Comparison of ENCODE assay signal across 8 mouse cellular contexts in genomic region chr4:26346443-26347106, GRCm38 (mm10). TPM values are rescaled to one million over a fixed set of nuclear protein-coding genes. Genes with fewer than 3 reads are reported as not detected.
DNase-seq lines count a peak whose midpoint lies in the region; ATAC-seq lines count a peak whose summit lies in the region.

TSS of gene Manea (minus strand) at chr4:26346891.

- ATAC-seq in megakaryocyte progenitor cell, adult 5-6 weeks (replicated peaks; ENCODE audit: poor library complexity), result peak; percentile 93

- DNase-seq in adipocyte (ENCODE audit: low spot score), result peak; percentile 93
- DNase-seq in embryo, embryonic 10 days (ENCODE audit: low spot score), result peak; percentile 96
- peak; percentile 94 for DNase-seq in gastrocnemius, postnatal 10 days
- DNase-seq in induced T-regulatory cell, adult 2 months (ENCODE audit: low read depth), result peak; percentile 95
- peak; percentile 67 to 89 for DNase-seq in left cerebral cortex, adult 9 months (ENCODE audit: low spot score in 2 of 2)
- peak; percentile 83 for DNase-seq in right cerebral cortex, postnatal 14 days
- peak; percentile 88 to 93 for DNase-seq in urinary bladder, postnatal 36 days (ENCODE audit: low spot score in 2 of 2)

RNA-seq across cellular contexts. Expression of gene Manea, which starts in this region (rescaled TPM):
- 10 to 100 TPM in 1 of 2 experiments, 1 to 10 TPM in 1; 9.7 to 12.6 TPM for total RNA-seq in gastrocnemius, postnatal 10 days (2021)
- total RNA-seq in megakaryocyte progenitor cell, adult 5-6 weeks (2015), result 20.6 and 21.3 TPM in 2 replicates
- 12.1 and 12.4 TPM in 2 replicates for total RNA-seq in megakaryocyte progenitor cell, adult 5-6 weeks (2017)

Comparison
In these comparisons a context has a peak if more than half of its experiments do, and no peak if none do; other contexts are left out.
1. Peak in every context shown above with its lines: DNase-seq and ATAC-seq.